Mouse (Mus musculus): ENCODE results near the gene Gcdh.
A peak's percentile ranks its signal among the peaks of the same experiment; 100 is the strongest.

The Gcdh gene

DNA sequence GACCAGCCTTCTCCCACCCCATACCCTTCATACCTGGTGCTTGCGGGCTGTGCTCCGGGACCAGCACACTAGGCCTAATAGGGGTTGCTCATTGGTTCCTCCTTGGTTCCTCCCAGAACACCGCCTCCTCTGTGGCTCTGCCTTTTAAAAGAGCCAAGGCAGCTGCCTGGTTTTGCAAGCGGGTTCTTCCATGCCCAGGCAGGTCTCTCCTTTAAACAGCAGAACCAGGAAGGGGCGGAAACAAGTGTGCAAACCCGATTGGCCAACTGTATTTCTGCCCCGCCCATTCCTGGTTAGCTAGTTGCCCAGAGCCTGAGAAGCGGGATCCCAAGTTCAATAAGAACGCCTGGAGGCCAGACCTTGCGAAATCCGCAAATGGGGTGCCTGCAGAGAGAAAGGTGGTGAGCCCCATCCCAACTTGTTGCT, at the start of gene Gcdh:
Gene Gcdh (minus strand): TSS at position 213 of the 426 bp plus-strand sequence.
- peak; percentile 95 for DNase-seq (ENCODE audit: low read depth, low spot score)

DNA sequence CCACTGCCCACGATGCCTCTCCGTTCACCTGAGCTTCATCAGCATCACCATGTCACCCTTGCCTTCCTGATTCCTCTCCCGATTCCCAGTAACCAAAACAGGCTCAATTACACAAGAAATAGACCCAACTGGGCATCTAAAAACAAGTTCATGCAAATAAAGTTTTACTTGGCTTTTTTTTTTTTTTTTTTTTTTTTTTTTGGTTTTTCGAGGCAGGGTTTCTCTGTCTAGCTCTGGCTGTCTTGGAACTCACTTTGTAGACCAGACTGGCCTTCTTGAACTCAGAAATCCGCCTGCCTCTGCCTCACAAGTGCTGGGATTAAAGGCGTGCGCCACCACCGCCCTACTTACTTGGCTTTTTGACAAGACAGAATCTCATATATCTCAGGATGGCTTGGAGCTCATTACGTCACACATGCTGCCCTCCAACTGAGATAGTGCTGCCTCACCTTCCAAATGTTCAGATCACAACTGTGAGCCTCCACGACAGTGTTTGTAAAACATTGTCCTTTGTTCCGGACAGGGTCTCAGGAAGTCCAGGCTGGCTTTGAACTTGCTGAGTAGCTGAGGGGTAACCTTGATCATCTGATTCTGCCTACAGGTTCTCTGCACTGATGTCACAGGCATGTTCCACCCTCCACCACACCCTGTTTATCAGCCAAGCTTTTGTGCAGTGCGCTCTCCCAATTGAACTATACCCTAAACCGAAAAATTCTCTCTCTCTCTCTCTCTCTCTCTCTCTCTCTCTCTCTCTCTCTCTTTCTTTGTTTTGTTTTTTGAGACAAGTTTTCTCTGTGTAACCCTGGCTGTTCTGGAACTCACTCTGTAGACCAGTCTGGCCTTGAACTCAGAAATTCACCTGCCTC, 44.1 kb upstream of the Gcdh start:
- DNase-seq (ENCODE audit: low read depth, low spot score): no peak

DNA sequence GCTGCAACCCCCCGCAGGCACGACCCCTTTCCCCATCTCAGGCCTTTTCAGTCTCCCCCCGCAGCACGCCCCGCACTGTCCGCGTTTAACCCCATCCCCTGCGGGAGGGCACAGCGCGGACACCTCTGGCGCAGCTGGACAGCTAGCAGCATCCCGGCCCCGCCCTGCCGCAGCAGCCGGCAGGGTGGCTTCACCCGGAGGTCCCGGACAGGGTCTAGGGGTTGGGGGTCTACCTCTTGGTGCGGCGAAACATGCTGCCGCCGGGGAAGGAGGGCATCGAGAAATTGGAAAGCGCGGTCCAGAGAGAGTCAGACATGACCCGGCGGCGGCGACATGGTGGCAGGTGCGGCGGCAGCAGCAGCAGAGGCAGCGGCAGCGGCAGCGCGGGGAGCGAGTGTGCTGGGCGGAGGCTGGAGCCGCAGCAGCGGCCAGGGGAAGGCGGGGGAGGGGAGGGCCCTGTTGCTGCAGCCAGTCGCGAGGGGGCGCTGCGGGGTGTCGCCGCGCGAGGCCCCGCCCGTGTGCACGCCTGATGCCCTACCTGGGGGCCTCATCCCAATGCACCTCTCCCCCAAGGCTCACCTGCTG, 43.3 kb upstream of the Gcdh start, which contains the start of gene Mast1:
Gene Mast1 (minus strand): TSS at position 398 of the 585 bp plus-strand sequence.
- DNase-seq (ENCODE audit: low read depth, low spot score): no peak

DNA sequence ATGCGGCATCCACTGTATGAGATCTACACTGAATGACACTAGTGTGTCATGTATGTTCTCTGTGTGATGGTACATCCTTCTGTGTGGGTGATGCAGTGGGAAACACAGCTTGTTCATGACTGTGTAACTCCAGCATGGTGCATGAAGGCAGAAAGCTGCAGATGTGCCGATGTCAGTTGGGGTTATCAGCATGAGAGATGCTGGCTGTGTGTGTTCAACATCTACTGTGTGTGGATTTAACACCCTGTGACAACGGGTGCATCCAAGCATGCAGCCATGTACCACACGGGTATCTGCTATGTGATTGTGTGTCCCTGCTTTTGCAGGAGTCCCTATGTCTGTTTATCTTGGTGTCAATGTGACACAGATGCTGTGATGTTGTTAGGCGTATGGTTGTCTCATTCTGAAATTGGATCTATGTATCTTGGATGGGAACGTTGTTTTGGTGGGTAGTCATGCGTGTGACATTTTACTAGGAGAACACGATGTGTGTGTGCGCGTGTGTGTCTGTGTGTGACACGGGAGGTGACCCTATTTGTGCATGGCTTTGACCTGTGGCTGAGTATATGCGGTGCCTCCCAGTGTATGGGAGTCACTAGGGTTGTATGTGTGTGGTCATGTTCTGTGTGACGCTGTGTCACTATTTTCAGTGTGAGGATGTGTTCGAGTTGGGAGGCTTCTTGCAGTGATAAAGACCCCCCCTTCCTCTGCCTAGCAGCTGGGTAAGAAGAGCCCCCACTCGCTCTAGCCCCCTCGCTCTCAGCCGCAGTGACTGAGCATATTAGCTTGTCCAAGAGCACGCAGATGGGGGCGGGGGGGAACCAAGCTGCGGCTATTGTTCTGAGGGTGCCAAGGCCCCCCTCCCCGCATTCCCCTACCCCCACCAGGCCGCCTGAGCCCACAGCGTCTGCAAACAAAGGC, 42.6 kb upstream of the Gcdh start:
- no peak for DNase-seq (ENCODE audit: low read depth, low spot score)

DNA sequence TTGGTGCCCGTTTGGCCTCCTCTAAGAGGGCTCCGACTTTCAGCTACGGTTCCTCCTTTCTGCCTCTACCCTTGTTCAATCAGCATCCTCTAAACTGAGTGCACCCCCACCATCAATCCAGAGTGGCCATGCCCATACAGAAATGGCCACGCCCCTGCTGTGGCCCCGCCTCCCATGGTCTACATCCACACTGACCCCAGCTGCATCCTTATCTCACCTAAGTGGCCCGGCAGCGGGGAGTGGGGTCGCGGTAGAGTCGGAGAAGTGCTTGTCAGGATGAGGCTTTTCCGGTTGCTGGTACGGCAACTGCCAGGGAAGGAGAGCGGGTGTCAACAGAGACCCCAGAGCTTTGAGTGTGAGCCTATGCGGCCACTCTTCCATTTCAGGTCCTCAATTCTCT, 41.8 kb upstream of the Gcdh start:
- no peak for DNase-seq (ENCODE audit: low read depth, low spot score)

DNA sequence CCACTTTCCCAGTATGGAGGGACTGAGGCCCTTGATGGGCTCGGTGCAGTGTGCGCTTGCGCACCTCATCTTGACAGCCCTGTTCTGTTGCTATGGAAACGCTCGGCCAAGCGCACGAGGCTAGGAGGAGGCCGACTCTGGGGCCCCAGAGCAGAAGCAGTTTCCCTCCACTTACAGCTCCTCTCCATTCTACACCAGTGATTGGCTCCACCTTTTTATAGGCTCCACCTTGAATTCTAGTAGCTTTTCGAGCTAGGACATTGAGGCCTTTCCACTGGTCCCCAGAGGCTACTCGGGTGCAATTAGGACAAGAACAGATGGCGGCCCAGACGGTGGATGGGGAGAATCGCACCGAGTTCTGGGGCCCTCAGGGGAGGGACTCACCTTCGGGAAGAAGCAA, 41.1 kb upstream of the Gcdh start:
- DNase-seq (ENCODE audit: low read depth, low spot score): no peak

DNA sequence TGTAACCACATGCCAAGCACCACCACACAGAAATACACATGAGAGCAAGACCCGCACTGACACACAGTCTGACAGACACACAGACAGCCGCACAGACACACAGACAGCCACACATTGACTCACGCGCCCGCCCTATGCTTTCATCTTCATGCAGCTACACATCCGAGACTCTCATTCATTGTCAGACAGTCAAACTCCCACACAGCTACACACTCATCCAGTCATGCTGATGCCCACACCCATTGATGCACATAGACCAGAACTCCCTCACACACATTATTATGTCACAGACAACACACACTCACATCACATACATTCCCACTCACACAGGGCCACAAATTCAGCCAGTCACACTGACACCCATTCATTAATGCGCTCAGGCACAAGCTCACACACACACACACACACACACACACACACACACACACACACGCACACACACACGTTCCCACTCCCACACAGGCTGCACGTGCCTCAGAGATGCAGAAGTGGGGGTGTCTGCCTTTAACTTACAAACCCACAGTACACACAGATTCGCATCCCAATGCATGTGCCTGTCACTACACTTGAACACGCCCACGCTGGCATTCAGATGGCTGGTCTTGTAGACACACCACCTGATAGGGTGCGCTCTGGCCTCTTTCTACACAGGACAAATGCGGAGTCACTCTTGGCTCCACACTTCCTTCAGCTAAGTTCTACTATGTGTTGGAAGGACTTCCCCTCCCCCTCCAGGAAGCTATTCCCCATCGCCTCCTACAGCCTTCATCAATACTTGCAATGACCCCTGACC, 40.2 kb upstream of the Gcdh start:
- no peak for DNase-seq (ENCODE audit: low read depth, low spot score)

DNA sequence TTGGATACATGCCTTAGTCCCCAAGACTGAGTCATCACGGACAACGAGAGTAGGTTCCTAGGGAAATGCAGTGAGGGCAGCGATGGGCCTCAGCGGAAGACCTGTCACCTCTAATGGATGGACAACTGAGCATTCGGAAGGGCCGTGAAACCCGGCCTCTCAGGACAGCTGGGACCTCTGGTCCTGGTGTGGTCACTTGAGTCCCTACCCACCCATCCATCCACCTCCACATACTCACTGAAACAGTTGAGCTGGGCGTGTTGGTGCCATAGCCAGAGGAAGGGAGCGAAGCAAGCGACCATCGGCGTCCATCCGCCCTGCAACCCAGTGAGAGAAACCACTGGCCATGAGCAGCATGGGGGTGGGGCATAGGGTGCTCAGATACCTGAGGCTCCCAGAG, 36.9 kb upstream of the Gcdh start:
- no peak for DNase-seq (ENCODE audit: low read depth, low spot score)

DNA sequence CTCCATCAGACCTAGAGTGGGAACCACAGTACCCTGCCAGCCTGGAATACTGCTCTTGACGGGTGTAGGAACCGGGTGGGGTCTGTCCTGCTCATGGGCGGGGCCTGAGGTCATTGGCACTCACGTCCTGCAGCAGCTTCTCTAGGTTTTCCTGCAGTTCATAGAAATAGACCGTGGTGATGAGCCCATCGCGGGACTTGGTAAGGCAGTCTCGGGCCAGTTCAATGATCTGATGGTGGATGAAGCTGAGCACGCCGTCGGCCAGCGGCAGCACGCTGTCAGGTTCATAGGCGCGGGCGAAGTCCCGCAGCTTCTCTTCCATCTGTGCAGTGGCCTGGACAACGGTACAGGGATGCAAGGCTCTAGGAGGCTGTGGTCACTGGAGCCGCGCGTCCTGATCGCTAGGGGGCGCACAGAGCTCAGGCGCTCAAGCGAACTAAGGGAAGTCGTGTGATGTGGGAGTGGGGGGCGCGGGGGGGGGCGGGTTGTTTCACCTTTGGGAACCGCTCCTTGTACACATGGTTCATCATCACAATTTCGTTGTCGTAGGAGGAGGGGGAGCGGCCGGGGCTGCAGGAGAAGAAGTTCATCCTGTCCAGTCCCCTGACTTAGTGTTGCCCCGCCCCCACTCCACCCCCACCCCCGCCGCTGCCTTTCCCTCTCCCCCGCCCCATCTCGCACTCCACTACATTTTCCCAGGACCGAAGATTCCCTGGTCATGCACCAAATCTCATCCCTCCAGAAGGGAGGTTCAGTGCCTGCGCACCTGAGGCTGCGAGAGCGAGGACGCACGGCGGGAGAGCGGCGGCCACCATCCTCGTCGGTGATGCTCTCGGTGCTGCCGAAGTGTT, 35.0 kb upstream of the Gcdh start:
- DNase-seq (ENCODE audit: low read depth, low spot score): no peak

DNA sequence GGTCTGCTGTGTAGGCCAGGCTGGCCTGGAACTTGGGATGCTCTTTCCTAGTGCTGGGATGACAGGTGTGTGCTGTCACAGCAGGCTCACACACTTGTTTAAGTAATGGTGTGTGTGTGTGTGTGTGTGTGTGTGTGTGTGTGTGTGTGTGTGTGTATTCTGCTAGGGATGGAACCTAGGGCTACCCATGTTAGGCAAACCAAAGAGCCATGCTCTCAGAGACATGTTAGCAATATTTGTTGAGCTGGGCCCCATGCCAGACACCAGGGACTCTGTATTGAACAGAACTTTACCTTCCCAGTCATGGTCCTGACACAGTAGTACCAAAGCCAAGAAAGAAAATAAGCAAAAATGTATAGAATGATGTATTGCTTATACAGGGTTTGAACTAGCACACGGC, 33.8 kb upstream of the Gcdh start:
- no peak for DNase-seq (ENCODE audit: low read depth, low spot score)

DNA sequence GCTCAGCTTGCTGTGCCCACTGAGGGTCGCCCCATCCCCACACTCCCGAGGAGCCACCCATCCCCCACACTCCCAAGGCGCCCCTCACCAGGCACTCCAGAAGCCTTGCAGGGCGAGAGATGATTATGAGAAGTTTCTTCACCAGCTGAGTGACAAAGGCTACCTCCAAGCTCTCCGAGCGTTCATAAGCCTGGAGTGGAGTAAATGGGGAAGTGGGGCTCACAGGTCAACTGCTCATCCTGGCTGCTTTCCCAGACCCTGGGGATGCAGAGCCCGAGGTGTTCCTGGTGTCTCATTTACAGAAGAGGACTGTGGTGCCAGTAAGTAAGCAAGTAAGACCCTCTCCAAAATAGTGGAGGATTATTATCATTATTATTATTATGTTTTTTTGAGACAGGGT, 31.8 kb upstream of the Gcdh start:
- DNase-seq (ENCODE audit: low read depth, low spot score): no peak

DNA sequence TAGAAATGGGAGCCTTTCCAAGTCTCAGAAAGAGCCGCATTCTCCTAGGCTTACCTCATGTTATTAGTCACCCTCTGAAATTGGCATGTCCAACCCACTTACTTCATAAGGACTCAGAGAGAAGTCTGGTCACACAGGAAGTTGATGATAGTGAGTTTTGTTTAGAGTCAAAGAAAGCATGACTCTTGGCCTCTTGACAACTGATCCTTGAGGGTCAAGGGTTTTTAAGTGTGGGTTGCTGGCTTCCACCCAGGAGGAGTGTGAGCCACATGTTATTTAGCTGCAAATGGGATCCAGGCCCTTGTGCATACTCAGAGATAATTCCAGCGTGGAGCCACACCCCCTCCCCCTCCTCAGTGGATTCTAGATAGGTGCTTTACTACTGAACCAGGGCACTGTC, 27.9 kb upstream of the Gcdh start:
- DNase-seq (ENCODE audit: low read depth, low spot score): no peak

DNA sequence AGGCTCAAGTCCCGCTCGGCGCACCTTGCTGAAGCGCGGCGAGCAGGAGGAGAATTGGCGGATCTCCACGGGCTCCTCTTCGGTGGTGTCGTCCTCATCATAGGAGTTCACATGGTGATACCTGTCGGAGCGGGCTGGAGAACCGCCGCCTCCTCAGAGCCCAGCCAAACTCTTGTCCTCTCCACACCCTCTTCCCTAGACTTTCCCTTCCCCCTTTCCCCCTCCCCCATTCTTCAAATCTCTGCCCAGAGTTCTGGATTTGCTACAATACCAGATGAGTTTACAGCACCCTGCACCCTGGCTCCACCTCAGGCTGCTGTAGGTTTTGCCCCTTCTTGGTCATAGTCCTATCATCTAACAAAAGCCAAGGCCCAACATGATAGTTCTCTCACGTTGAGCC, 24.9 kb upstream of the Gcdh start:
- no peak for DNase-seq (ENCODE audit: low read depth, low spot score)

DNA sequence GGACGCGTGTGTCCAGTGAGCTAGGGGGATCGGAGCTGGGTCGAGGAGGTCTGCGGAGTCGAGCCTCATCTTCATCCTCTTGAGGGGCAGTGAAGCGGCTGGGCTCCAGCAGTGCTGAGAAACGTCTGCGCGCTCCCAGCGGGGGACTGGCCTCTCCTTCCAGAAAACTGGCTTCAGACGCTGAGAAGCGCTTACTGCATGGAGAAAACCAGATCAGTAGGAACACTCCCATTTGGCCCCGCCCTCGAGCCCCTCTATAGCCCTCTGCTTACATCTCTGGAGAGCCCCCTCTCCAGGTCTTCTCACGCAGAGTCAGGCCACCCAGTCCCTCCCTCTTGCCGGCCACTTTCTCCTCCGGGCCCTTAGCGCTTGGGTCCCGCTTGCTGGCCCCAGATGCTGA, 24.1 kb upstream of the Gcdh start:
- DNase-seq (ENCODE audit: low read depth, low spot score): no peak

DNA sequence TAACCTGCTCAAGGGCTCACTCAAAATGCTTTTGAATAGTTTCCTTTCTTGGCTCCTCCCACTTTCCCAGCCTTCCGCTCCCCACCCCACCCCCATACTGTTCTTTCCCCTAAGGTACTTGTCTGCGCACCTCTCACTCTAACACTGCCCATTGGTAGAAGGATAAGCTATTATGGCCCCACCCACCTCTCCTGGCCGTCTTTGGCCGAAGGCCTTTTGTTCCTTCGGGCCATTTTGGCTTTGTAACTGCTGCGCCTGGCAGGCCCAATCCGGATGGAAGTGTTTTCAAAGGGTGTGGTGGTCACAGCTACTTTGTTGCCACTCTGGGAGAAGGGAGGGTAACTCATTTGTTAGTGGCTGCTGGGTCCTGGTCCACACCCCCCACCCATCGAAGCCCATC, 21.5 kb upstream of the Gcdh start:
- no peak for DNase-seq (ENCODE audit: low read depth, low spot score)

DNA sequence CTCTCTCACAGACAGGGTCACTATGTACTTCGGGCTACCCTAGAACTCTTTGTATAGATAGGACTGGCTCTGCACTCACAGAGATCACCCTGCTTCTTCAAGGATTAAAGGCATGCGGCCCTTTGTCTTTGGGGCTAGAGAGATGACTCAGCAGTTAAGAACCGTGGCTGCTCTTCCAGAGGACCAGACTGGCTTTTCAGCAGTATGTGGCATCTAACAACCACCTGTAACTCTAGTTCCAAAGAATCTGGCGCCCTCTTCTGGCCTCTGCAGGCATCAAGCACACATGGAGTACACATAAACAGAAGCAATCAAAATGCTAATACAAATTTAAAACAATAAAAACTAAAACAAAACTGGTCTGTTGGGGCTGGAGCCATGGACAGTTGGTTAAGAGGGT, 20.2 kb upstream of the Gcdh start:
- DNase-seq (ENCODE audit: low read depth, low spot score): peak; percentile 79

DNA sequence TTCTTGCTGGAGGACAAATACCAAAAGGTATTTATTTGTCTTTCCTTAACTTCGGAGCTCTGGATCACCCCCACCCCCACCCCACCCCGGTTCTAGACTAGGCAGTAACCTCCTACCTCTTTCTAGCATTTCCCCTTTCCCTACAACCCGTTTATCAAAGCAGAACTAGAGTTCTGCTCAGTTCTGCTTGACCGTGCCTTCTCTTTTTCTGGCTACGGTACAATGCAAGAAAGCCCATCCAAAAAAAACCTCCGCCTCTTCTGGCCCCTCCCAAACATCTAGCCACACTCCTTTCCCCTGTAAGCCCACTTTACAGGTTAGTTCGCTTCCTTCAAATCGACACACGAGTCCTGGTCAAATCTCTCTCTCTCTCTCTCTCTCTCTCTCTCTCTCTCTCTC, 19.8 kb upstream of the Gcdh start:
- no peak for DNase-seq (ENCODE audit: low read depth, low spot score)

DNA sequence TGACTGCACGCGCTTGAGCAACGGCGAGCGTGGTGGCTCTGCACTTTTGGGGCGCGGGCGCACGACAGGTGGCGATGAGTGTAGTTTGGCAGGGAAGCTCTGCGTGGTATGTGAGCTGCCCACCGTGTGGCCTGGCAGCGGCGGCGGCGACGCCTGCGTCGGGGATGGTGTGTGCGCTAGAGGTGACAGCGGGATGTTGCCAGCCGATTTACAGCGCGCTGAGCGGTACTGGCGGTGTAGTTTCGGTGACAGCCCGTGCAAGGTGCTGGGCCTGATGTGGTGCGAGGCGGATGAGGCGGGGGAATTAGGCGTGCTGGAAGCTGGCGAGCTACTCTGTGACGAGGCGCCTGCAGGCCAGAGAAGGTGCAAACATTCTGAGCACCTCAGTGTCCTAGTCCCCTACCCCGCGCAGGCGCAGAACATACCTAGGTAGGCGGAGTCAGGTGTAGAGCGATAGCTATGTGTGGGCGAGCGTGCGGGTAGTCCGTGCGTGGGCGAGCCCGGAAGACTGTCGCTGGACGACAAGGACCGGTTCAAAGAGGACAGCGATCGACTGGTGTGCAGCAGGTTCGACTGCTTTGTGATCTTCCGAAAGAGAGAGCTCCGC, 19.3 kb upstream of the Gcdh start:
- peak; percentile 75 for DNase-seq (ENCODE audit: low read depth, low spot score)

DNA sequence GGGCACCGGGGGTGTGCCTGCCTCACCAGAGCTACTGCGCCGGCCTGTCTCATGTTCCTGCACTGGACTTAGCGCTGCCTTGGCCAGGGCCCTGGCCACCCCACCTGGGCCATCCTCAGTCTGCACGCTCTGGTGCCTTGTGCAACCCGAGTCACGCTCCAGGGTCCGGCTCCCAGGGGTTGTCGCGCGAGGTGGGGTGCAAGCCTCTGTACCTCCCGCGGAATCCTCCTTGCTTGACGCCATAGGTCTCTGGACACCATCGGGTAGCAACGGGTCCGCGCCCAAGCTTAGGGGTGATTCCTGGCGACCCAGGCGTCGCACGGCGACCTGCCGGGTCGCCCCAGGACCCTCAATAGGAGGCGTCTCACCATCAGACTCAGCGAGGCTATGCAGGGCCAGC, 18.7 kb upstream of the Gcdh start:
- DNase-seq (ENCODE audit: low read depth, low spot score): no peak

DNA sequence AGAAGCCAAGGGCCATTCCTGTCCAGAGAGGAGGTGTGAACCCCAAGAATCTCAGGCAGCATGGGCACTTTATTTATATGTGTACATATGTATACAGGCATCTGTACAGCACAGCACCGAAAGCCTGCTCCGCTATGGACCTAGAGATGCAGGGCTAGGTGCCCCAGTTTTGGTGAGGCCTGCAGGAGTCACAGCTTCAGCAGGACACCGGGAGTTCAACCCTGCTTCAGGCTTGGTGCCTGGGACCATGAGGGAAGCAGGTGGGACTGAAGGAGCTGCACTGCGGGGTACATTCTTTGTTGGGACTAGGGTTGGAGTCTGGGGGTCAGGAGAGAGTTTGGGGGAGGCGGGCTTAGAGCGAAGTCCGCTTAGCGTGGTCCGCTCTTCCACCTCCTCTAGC, 18.1 kb upstream of the Gcdh start:
- DNase-seq (ENCODE audit: low read depth, low spot score): no peak

All from c-Kit-negative CD71-positive TER-119-positive erythroid progenitor cells, embryonic 14.5 days (primary cell).